Mouse (Mus musculus): Measurements from ENCODE around the gene Mapkap1. TPM values are rescaled to one million over a fixed set of nuclear protein-coding genes. Genes with fewer than 3 reads are reported as not detected.
"Not testable (repeated sequence)": the region's sequence is repeated elsewhere in the genome, so short reads cannot be mapped to it uniquely, and the experiment has no call there.

Mapkap1 gene
- total RNA-seq, 2 experiments from 2014 or later, result 55.1 to 69.0 TPM

GRCm38 (mm10) chr2:34462490-34462889 is 55.9 kb downstream of the Mapkap1 start:
- no peak overlapping the region for H3K27ac ChIP-seq
- no peak for TF ChIP-seq CTCF (IDR thresholded peaks at IDR 0.05)
- intact Hi-C loops (cut with DNase I), result no loop called here
- no peak overlapping the region for H3K4me3 ChIP-seq
- DNase-seq, result no peak

DNA sequence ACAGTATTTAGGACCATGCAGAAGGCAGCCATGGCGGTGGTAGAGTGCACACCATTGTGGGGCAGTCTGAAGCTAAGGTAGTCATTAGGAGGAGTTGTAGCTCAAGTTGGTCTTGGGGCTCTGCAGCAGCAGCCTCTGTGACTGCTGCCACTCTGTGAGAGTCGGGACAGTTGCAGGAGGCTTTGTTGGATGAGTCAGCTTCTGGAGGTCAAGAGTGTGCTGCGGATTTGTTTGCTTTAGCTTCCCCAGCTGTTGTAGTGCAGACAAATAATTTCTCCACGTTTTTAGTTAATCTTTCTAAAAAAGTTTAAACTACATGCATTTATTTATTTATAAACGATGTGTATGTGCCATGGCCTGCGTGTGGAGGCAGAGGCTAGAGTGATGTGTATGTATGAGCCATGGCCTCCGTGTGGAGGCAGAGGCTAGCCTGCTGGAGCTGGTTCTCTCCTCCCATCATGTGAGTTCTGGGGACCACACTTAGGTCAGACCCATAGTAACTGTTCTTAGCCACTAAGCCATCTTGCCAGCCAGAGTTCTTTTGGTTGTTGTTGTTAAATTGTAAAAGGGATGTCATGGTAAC is 62.1 kb downstream of the Mapkap1 start:
- no peak overlapping the region for H3K27ac ChIP-seq
- no peak overlapping the region for H3K4me3 ChIP-seq
- intact Hi-C loops (cut with DNase I), result no loop called here
- no peak for TF ChIP-seq CTCF (IDR thresholded peaks at IDR 0.05)
- no peak for DNase-seq

GRCm38 (mm10) chr2:34469324-34469723 is 62.8 kb downstream of the Mapkap1 start:
- intact Hi-C loops (cut with DNase I), result no loop called here
- peak overlapping the region; percentile 3; the same call in 1 of the 2 replicates for H3K27ac ChIP-seq
- no peak overlapping the region for H3K4me3 ChIP-seq
- TF ChIP-seq CTCF (IDR thresholded peaks at IDR 0.05), result no peak
- DNase-seq, result no peak

DNA sequence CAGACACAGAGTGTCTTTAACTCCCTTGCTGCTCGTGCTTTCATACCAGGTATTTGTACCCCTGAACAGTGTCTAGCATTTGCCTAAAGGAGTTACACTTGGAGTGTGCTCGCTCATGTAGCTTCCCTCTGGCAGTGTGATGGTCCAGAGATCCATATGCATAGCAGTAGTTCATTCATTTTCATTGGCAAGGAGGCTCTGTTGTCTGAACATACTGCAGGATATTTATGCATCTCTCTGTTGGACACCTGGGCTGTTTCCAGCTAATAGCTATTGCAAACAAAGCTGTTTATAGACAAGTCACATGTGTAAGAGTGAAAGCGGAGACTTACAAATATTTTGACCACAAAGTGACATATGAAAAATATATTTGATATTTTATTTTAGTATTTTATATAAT is 67.2 kb downstream of the Mapkap1 start:
- intact Hi-C loops (cut with DNase I), result no loop called here
- Histone ChIP-seq H3K4me3 (no peak overlapping the region), H3K27ac (no peak overlapping the region)
- no peak for TF ChIP-seq CTCF (IDR thresholded peaks at IDR 0.05)
- DNase-seq, result no peak

DNA sequence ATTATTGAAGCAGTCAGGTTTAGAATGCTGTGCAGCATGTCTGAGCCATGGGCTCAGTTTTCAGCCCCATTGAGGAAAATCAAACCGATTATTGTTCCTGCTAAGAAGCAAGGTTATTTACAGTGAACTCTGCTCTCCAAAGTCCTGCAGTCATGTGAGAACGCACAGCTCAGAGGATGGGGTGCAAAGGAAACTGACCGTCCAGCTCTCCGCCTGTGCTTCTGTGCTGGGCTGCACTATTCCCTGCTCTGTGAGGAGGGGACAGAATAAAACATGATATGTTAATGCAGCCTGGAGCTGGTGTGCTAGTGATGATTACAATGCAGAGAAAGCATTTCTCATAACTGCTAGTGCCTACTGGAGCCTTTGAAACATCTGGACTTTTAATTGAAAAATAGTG is 74.8 kb downstream of the Mapkap1 start:
- Histone ChIP-seq H3K4me3 (no peak overlapping the region), H3K27ac (no peak overlapping the region)
- no peak for TF ChIP-seq CTCF (IDR thresholded peaks at IDR 0.05)
- no peak for DNase-seq
- intact Hi-C loops (cut with DNase I), result no loop called here

DNA sequence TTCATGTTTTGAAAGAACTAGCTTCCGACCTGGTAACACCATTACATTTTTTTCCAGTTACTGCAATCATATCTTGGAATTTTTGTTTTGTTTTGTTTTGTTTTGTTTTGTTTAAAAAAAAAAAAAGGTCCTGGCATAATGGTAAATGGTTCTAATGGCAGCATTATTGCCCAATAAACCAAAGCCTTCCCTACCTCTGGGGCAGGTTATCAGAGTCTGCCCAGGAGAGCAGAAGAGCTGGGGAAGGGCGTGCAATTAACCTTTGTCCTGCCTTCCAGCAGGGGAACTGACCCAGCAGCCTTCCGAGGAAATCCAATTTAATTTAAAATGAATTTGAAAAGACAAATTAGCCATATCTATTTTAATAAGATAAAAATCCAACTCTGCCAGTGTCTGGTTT is 75.5 kb downstream of the Mapkap1 start:
- intact Hi-C loops (cut with DNase I), result no loop called here
- no peak for TF ChIP-seq CTCF (IDR thresholded peaks at IDR 0.05)
- DNase-seq, result no peak
- Histone ChIP-seq H3K4me3 (no peak overlapping the region), H3K27ac (no peak overlapping the region)

DNA sequence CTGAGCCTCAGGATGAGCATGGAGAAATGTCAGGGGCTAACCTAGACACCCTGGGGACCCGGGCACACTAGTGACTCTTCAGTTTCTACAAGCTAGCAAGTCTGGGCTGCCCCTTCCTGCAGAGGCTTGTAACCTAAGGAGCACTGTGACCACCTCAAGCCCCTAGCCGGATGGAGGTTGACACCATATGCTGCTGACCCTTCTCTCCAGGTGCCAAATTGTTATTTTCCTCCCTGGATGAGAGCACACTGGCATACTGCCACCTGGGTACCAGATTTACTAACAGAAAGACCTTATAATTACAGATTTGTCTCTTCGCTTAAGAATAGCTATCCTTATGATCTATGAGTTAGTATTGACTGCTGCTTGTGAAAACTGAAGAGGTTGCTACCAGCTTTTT is 76.0 kb downstream of the Mapkap1 start:
- TF ChIP-seq CTCF (IDR thresholded peaks at IDR 0.05), result no peak
- DNase-seq, result no peak

DNA sequence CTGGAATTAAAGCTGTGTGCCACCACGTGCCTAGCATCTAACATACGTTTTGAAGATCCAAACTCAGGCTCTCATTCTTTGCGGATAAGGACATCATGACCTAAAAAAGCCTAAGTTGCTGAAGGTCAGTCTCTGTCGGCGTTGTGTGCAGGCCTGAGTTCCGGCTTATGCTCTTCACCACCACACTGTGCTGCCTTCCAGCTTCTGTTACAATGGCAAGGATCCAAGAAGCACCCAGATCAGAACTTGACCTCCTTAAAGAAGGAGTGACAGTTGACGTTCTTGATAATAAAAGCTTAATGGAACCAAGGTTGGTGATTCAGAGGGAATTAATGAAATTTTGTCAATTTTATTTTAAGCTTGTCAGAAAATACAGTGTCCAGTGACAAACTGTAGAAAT is 80.7 kb downstream of the Mapkap1 start:
- Histone ChIP-seq H3K27ac (no peak overlapping the region), H3K4me3 (no peak overlapping the region)
- TF ChIP-seq CTCF (IDR thresholded peaks at IDR 0.05), result no peak
- intact Hi-C loops (cut with DNase I), result no loop called here
- no peak for DNase-seq

More for the DNA sequence above, 76.0 kb downstream of the Mapkap1 start:
- Histone ChIP-seq H3K27ac (no peak overlapping the region), H3K4me3 (no peak overlapping the region)
- intact Hi-C loops (cut with DNase I), result no loop called here

DNA sequence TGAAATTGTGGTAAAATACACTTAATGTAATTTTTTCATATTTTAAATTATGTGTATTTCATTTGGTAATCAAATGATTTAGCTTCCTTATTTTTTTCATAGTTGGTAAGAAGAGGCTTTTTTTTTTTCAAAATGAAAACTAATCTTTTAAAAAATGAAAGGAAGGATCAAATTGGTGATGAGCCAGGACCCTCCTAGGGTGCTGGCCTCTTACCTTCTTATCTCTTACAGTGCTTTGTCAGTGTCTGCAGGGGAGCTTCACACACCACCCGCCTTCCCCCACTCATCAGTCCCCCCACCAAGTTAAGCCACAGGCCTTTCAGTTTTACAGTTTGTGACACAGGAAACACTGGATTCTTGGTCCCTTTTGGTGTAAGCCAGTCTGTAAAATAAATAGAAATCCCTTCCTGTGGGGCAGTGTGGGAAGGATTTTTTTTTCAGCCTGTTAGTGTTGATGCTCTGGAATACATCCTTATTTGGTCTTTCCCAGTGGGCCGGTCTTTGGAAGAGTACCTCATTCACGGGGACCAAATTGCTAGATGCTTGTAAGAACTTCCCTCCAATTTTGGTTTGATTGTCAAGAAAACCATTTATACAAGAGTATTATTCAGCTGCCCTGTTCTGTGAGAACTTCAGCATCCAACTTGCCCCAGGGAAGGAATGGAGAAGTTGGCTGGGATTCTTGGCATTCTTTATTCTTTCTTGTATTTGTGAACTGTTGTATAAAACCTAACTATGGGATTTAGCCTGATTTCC is 97.6 kb downstream of the Mapkap1 start:
- intact Hi-C loops (cut with DNase I), result no loop called here
- Histone ChIP-seq H3K27ac (no peak overlapping the region; the same call in 1 of the 2 replicates), H3K4me3 (no peak overlapping the region)
- no peak for TF ChIP-seq CTCF (IDR thresholded peaks at IDR 0.05)
- no peak for DNase-seq

- H3K27ac ChIP-seq; intact Hi-C loops (cut with DNase I); DNase-seq; H3K4me3 ChIP-seq: not testable (repeated sequence)
Observed at GRCm38 (mm10) chr2:34506162-34506561, 99.6 kb downstream of the Mapkap1 start.

DNA sequence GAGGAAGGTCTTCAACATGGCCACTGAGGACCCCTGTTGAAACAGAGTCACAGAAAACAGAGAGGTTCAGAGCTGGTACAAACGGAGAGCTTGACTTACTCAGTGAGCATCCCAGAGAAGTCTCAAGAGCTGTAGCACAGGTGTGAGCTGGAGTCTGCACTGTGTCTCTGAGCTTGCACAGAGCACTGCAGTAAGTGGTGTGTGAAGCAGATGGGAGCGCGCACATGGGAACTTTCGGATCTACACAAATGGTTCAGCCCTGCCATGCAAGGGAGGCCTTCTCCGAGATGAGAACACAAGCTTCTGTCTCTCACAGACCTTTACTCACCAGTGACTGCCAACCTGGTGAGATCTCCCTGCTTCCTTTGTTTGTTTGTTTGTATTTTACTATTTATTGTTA is 103.3 kb downstream of the Mapkap1 start:
- TF ChIP-seq CTCF (IDR thresholded peaks at IDR 0.05), result no peak

DNA sequence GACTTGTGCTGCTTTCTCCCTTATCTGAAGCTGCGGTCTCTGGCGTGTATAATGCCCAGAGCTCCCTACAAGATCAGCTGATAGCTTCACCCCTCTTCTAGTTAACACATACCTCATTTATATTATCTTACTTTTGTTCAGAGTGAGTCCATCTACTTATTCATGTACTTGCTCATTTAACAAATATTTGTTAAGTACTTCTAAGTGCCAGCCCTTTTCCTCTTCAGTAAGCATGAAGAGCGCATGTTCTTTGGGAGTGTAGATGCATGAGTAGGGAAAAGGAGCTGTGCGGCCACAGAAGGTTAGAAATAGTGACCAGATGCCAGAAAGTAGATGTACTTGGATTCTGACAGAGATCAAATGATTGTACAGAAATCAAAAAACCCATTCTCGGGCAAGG is 108.7 kb downstream of the Mapkap1 start:
- no peak overlapping the region for H3K27ac ChIP-seq
- no peak for DNase-seq
- intact Hi-C loops (cut with DNase I), result loop anchor here (10.0 kb wide), 2 partner anchors 140 to 540 kb away; partner anchors contain the start of gene Pbx3
- TF ChIP-seq CTCF (IDR thresholded peaks at IDR 0.05), result no peak
- H3K4me3 ChIP-seq, result no peak overlapping the region

More for the DNA sequence above, 103.3 kb downstream of the Mapkap1 start:
- Histone ChIP-seq H3K4me3 (no peak overlapping the region), H3K27ac (no peak overlapping the region)
- DNase-seq, result no peak
- intact Hi-C loops (cut with DNase I), result loop anchor here (10.0 kb wide), 2 partner anchors 135 to 535 kb away; partner anchors contain the start of gene Pbx3

DNA sequence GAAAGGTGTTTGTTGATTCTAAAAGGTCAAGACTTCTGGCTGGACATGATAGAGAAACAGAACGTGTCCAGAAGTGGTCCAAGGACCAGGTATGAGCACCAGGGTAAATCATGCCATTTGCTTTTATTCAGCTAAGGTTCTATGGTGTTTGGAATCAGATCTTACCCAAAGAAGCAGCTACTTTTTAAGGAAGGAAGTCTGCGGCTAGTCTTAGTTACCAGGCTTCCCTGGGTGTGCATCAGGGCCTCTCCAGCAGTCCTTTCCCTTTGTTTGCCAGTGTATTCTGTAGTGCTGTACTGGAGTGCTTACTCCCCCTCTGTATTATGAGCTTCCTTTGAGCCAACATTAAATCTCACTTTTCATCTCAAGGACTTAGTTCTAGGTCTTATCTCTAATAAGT is 111.5 kb downstream of the Mapkap1 start:
- TF ChIP-seq CTCF (IDR thresholded peaks at IDR 0.05), result no peak
- no peak for DNase-seq
- H3K27ac ChIP-seq, result no peak overlapping the region
- no peak overlapping the region for H3K4me3 ChIP-seq
- intact Hi-C loops (cut with DNase I), result loop anchor here (10.0 kb wide), 2 partner anchors 143 to 543 kb away; partner anchors contain the start of gene Pbx3

All from gastrocnemius, adult 2 months (tissue).